Mouse (Mus musculus) retina, adult 2 months (tissue): Measurements from ENCODE around the gene Rubcnl.
A peak's percentile ranks its signal among the peaks of the same experiment; 100 is the strongest.

Experiments used
- DNase-seq: peaks from one replicate; pipeline ENCODE4 v3.0.0-alpha.2; 2012; ENCODE audit warnings: low read depth, low spot score

Gene Rubcnl

GRCm38 (mm10) chr14:75015856-75016714 is at the start of gene Rubcnl:
Gene Rubcnl, plus strand, starts transcription at chr14:75016027.
- DNase-seq: peak; percentile 44

DNA sequence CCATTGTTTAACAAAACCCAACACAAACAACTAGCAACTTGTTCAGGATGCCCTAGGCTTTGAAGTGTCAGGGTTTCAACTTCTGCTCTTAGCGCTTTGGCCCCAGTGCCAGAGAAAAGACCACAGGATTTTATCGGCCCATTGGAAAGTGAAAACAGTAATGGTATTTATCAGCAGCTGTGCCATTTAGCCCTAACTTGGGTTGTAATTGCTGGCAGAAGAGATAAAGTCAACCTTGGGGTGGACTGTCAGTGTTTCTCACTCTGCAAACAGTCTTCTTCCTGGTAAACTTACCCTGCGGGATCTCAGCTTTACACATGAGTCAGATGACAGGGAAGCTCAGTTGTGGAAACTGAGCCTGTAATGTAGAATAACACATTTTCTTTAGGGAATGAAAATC is 43.6 kb upstream of the Rubcnl start:
- no peak for DNase-seq

DNA sequence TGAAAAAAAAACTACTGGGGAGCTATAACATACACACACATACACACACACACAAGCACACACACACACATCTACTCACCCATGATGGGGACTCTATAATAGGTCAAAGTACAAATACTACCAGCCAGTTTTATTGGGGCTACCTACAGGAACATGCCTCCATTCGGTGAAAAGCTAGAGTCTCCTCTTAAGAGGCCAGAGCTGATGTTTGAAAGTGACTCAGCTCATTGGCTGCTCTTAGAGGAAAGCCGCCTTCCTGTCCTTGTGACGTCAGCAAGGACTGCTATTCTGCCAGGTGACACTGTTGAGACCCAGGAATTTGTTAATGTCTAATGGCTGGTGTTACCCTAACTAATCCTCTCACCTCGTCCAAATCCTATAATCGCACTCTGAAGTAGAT is 43.1 kb upstream of the Rubcnl start:
- DNase-seq: no peak

DNA sequence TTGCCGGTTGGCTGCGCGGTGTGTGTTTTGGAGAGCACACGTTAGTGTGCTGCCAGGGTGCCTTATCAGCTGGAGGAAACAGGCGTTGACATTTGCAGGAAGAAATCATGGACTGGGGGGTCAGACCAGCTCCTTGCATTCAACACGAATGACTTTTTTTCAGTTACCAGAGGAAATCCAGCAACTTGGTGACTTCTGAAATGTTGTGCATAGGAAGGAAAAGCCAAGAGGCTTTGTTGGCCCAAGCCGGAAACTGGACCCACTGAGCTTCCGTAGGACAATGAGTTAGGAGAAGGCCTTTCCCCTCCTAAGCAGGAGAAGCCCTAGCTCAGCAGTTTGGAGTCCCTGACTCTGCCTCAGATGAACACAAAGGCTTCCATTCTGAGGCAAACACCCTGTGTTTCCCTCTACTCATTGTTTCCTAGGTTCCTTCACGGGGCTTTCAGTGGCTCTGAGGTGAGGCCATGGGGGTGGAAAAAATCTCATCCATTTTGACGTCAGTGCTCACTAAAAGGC is 41.6 kb upstream of the Rubcnl start:
- DNase-seq: no peak

- DNase-seq: no peak
Measured at GRCm38 (mm10) chr14:74976972-74977371, 38.9 kb upstream of the Rubcnl start.

- DNase-seq: no peak
Measured at GRCm38 (mm10) chr14:74981016-74981415, 34.8 kb upstream of the Rubcnl start.

- DNase-seq: no peak
Measured at GRCm38 (mm10) chr14:74983079-74983478, 32.7 kb upstream of the Rubcnl start.

DNA sequence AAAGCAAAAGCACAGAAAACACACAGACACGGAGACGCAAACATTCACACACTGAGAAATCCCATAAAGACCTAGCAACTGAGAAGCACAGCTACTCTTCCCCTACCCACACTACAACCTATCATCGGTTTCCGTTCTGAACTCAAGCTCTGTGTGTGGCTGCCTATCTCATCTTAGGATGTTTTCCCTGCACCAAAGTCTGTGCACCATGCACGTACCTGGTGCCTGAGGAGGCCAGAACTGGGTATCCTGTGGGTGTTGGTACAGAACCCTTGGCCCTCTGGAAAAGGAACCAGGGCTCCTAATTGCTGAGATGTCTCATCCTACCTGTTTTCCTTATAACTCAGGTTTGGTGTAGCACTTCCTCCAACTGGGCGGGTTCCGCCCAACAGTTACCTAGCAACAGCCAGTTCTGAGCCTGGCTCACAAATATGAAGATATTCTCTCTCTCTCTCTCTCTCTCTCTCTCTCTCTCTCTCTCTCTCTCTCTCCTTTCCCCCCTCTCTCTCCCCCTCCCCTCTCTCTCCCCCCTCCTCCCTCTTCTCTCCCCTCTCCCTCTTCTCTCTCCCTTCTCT is 30.9 kb upstream of the Rubcnl start:
- no peak for DNase-seq

- DNase-seq: no peak
Measured at GRCm38 (mm10) chr14:74985658-74986057, 30.2 kb upstream of the Rubcnl start.

- DNase-seq: no peak
Measured at GRCm38 (mm10) chr14:74986527-74986926, 29.3 kb upstream of the Rubcnl start.

DNA sequence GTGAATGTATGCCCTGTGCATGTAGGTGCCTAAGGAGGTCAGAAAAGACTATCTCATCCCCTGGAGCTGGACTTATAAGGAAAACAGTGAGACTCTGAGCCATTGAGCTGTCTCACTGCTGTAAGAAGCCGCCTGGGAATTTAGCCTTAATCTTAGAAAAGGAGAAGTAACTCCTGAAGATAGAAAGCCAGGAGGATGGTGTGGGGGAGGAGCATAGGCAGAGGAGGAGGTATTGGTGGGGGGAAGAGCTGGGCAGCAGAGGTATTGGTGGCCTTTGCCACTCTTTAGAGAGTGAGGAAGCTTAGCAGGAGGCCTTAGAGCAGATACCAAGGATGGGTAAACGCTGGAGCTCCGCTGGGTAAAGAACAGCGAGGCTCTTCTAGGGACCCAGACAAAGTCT is 26.5 kb upstream of the Rubcnl start:
- DNase-seq: no peak

DNA sequence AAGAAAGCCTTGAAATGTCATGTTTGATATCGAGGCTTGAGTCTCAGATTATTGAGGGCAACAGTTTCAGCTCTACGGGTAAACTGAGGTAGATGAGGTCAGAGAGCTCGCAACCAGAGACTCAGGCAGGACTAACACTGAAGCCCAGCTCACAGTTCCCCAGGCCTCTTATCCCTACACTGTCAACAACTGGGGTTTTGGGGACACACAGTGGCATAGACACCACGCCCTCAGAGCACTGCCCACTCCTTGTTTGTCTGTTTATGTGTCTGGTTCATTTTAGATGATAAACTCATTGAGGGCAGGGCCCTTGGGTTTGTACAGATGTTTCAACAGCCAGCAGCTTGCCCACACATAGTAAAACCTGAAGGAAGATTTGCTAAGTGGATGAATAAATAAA is 25.9 kb upstream of the Rubcnl start:
- DNase-seq: no peak

DNA sequence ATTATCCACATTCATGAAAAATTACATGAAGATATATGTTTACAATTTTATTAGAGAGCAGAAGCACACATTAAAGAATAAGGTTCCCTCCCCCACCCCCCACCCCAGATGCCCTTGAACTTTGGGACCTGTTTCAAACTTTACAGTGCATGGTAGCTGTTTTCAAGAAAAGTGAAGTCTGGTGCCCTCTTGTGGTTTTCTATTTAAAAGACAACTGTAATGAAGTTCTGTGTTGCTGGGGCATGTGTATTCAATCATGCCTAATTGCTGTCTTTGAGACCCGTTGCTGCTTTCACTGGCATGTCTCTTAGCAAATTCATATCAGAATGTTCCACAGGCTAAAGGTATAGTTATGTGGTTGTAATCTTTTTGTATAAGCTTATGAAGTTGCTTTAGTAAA is 25.3 kb upstream of the Rubcnl start:
- DNase-seq: peak; percentile 15

GRCm38 (mm10) chr14:74996556-74996955 is 19.3 kb upstream of the Rubcnl start:
- DNase-seq: no peak

DNA sequence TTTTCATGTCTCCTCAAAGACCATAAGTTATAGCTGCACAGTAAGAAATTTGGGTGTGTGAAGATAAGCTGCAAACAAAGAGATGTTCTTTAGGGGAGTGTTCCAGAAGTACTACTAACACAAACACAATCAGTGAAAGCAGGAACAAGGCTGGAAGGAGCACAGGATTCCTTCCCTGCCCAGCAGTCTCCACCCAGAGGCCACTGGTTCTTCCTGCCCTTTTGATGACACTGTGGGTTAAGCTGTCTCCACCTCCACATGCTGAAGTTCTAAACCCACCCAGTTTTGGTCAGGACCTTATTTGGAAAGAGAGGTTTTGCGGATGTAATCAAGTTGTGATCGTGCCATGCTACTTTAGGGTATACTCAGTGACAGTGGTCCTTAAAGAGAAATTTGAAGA is 18.8 kb upstream of the Rubcnl start:
- no peak for DNase-seq

- DNase-seq: no peak
Measured at GRCm38 (mm10) chr14:75001364-75001763, 14.5 kb upstream of the Rubcnl start.

DNA sequence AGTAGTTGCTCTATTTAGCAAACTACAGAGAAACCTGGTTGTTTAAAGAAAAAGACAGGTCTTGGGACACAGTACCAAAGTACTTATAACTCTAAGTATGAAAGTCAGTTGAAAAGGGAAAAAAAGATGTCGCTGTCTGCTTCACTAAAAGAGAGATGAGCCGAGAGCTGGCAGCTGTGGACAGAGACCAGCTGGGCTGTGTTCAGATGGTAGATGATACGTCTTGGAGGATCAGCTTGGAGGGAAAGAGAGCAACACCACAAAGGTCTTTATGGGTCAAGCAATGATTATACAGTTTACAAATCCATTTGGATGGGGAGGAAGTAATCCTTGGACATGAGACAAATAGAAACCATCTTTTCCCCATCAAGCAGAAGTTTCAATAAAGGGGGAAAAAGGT is 12.5 kb upstream of the Rubcnl start:
- DNase-seq: no peak

GRCm38 (mm10) chr14:75005478-75006199 is 10.2 kb upstream of the Rubcnl start:
- DNase-seq: no peak

- no peak for DNase-seq
Measured at GRCm38 (mm10) chr14:75010346-75010745, 5.5 kb upstream of the Rubcnl start.

- DNase-seq: peak; percentile 9
Measured at GRCm38 (mm10) chr14:75010986-75011655, 4.7 kb upstream of the Rubcnl start.

DNA sequence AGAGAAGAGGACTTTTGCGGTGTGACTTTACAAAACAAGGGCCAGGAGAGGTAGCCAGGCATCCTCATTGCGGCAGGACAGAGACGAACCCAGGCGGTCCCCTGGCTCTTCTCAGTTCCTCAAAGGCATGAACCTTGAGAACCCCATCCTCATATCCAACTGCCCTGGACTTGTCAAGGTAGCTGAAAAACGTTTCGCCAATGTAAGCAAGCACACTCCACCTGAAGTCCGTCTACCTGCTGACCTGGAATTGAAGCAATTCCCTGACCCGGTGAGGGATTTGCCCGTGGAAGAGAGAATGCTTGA is 841 bp downstream of the Rubcnl start:
- no peak for DNase-seq

- no peak for DNase-seq
Measured at GRCm38 (mm10) chr14:75017277-75017676, 1.4 kb downstream of the Rubcnl start.
